Mouse (Mus musculus) hematopoietic stem cell, adult 5-6 weeks (primary cell): ENCODE data around the gene Cntnap5b. TPM values are rescaled to one million over a fixed set of nuclear protein-coding genes. Genes with fewer than 3 reads are reported as not detected.
"Not testable (repeated sequence)": the region's sequence is repeated elsewhere in the genome, so short reads cannot be mapped to it uniquely, and the experiment has no call there.

Source experiments
- ATAC-seq, 2 experiments: fragments of 125-278 bp in 1 of 2; replicated peaks in 1 of 2; 2 replicates each; pipeline ENCODE4 v1.8.0; 2016 to 2017; ENCODE audit warnings: inconsistent platforms in 2 of 2, mild to moderate bottlenecking in 2 of 2, moderate number of reproducible peaks in 2 of 2, low read depth in 1 of 2, moderate TSS enrichment in 1 of 2; ENCODE audit not compliant: low FRiP score in 2 of 2, poor library complexity in 2 of 2, severe bottlenecking in 2 of 2, insufficient read depth in 1 of 2, low TSS enrichment in 1 of 2
- total RNA-seq: library from RNA; stranded (forward); fragments of 172-1452, 232-1000 nt; gene quantifications from 2 replicates; pipeline ENCODE4 v1.2.3, GENCODE M21; 2017

The Cntnap5b gene
- total RNA-seq: not detected in 2 replicates

- no peak for ATAC-seq
Measured at GRCm38 (mm10) chr1:99772614-99773013, at the start of gene Cntnap5b. Gene Cntnap5b (plus strand): TSS chr1:99772765.

GRCm38 (mm10) chr1:99759996-99760395, 12.6 kb upstream of the Cntnap5b start:
- ATAC-seq: no peak

GRCm38 (mm10) chr1:99772183-99772582, 382 bp upstream of the Cntnap5b start:
- peak; percentile 32 to 64; a peak in 2 of 4 replicates for ATAC-seq

- no peak for ATAC-seq
Measured at GRCm38 (mm10) chr1:99774144-99774543, 1.6 kb downstream of the Cntnap5b start.

- ATAC-seq: no peak
Measured at GRCm38 (mm10) chr1:99813334-99814110, 41.0 kb downstream of the Cntnap5b start.

- ATAC-seq: no peak
Measured at GRCm38 (mm10) chr1:99872344-99872743, 99.8 kb downstream of the Cntnap5b start.

GRCm38 (mm10) chr1:99907774-99908173, 135.2 kb downstream of the Cntnap5b start:
- no peak for ATAC-seq

- ATAC-seq: no peak
Measured at GRCm38 (mm10) chr1:99943515-99943914, 170.9 kb downstream of the Cntnap5b start.

- ATAC-seq: no peak
Measured at GRCm38 (mm10) chr1:99959428-99959987, 186.9 kb downstream of the Cntnap5b start.

GRCm38 (mm10) chr1:99967300-99968089, 194.9 kb downstream of the Cntnap5b start:
- no peak for ATAC-seq

- ATAC-seq: no peak
Measured at GRCm38 (mm10) chr1:99970184-99971086, 197.9 kb downstream of the Cntnap5b start.

- ATAC-seq: not testable (repeated sequence)
Measured at GRCm38 (mm10) chr1:100001226-100001625, 228.7 kb downstream of the Cntnap5b start.

GRCm38 (mm10) chr1:100006021-100006745, 233.6 kb downstream of the Cntnap5b start:
- no peak for ATAC-seq

GRCm38 (mm10) chr1:100041808-100042207, 269.2 kb downstream of the Cntnap5b start:
- ATAC-seq: no peak

- ATAC-seq: peak in 1 of 2 experiments; percentile 42; a peak in 1 of 4 replicates
Measured at GRCm38 (mm10) chr1:100079812-100080211, 307.2 kb downstream of the Cntnap5b start.

- ATAC-seq: no peak
Measured at GRCm38 (mm10) chr1:100100516-100100915, 328.0 kb downstream of the Cntnap5b start.

- ATAC-seq: no peak
Measured at GRCm38 (mm10) chr1:100101017-100101416, 328.5 kb downstream of the Cntnap5b start.
